Mouse (Mus musculus): Measurements from ENCODE around the gene Mfsd14a. TPM values are rescaled to one million over a fixed set of nuclear protein-coding genes. Genes with fewer than 3 reads are reported as not detected.

Mfsd14a gene
- polyA plus RNA-seq, 1 experiment from 2014 or later: 82.2 TPM

GRCm38 (mm10) chr3:116642373-116642772, 20.1 kb downstream of the Mfsd14a start:
- H3K4me3 ChIP-seq: no peak overlapping the region
- H3K36me3 ChIP-seq (replicated peaks): peaks cover 99% of the 10 kb centered on the region
- WGBS: 93% methylated on average over 2 of the region's 2 CpGs

GRCm38 (mm10) chr3:116641811-116642371, 20.6 kb downstream of the Mfsd14a start:
- no peak overlapping the region for H3K27ac ChIP-seq
- no peaks in the 10 kb centered on the region for H3K9me3 ChIP-seq
- H3K36me3 ChIP-seq (replicated peaks): peaks cover 100% of the 10 kb centered on the region
- WGBS: 94% methylated on average over 6 of the region's 6 CpGs
- no peak overlapping the region for H3K4me3 ChIP-seq
- H3K27me3 ChIP-seq (ENCODE audit: poor library complexity, severe bottlenecking): no peaks in the 10 kb centered on the region
- DNase-seq (ENCODE audit: extremely low spot score, low spot score): no peak
- H3K4me1 ChIP-seq: no peaks in the 10 kb centered on the region

More at GRCm38 (mm10) chr3:116642373-116642772, 20.1 kb downstream of the Mfsd14a start:
- Histone ChIP-seq H3K27me3 (ENCODE audit: poor library complexity, severe bottlenecking) (no peaks in the 10 kb centered on the region), H3K9me3 (no peaks in the 10 kb centered on the region), H3K4me1 (no peaks in the 10 kb centered on the region), H3K27ac (no peak overlapping the region)
- DNase-seq (ENCODE audit: extremely low spot score, low spot score): no peak

- Histone ChIP-seq H3K9me3 (no peaks in the 10 kb centered on the region), H3K4me1 (no peaks in the 10 kb centered on the region), H3K36me3 (replicated peaks) (peaks cover 100% of the 10 kb centered on the region), H3K4me3 (no peak overlapping the region), H3K27me3 (ENCODE audit: poor library complexity, severe bottlenecking) (no peaks in the 10 kb centered on the region), H3K27ac (no peak overlapping the region)
- no peak for DNase-seq (ENCODE audit: extremely low spot score, low spot score)
- WGBS: 74% methylated on average over 1 of the region's 1 CpGs
These were observed 22.5 kb downstream of the Mfsd14a start for GRCm38 (mm10) chr3:116640024-116640423.

- no peak for DNase-seq (ENCODE audit: extremely low spot score, low spot score)
- peaks cover 100% of the 10 kb centered on the region for H3K36me3 ChIP-seq (replicated peaks)
- no peak overlapping the region for H3K27ac ChIP-seq
- no peaks in the 10 kb centered on the region for H3K4me1 ChIP-seq
- 92% methylated on average over 7 of the region's 7 CpGs for WGBS
- H3K27me3 ChIP-seq (ENCODE audit: poor library complexity, severe bottlenecking): no peaks in the 10 kb centered on the region
- H3K9me3 ChIP-seq: no peaks in the 10 kb centered on the region
- no peak overlapping the region for H3K4me3 ChIP-seq
These were observed 23.9 kb downstream of the Mfsd14a start for GRCm38 (mm10) chr3:116638572-116638971.

GRCm38 (mm10) chr3:116637693-116638476, 24.6 kb downstream of the Mfsd14a start:
- Histone ChIP-seq H3K36me3 (replicated peaks) (peaks cover 100% of the 10 kb centered on the region), H3K4me1 (no peaks in the 10 kb centered on the region), H3K27me3 (ENCODE audit: poor library complexity, severe bottlenecking) (no peaks in the 10 kb centered on the region), H3K27ac (no peak overlapping the region), H3K4me3 (no peak overlapping the region), H3K9me3 (no peaks in the 10 kb centered on the region)
- no peak for DNase-seq (ENCODE audit: extremely low spot score, low spot score)
- WGBS: 91% methylated on average over 9 of the region's 9 CpGs

GRCm38 (mm10) chr3:116635799-116636198, 26.7 kb downstream of the Mfsd14a start:
- H3K36me3 ChIP-seq (replicated peaks): peaks cover 98% of the 10 kb centered on the region

GRCm38 (mm10) chr3:116634853-116635252, 27.6 kb downstream of the Mfsd14a start:
- no peaks in the 10 kb centered on the region for H3K9me3 ChIP-seq
- WGBS: 91% methylated on average over 8 of the region's 8 CpGs
- H3K36me3 ChIP-seq (replicated peaks): peaks cover 97% of the 10 kb centered on the region
- H3K4me1 ChIP-seq: no peaks in the 10 kb centered on the region
- H3K27ac ChIP-seq: no peak overlapping the region
- no peak for DNase-seq (ENCODE audit: extremely low spot score, low spot score)
- H3K4me3 ChIP-seq: no peak overlapping the region
- no peaks in the 10 kb centered on the region for H3K27me3 ChIP-seq (ENCODE audit: poor library complexity, severe bottlenecking)

More at GRCm38 (mm10) chr3:116635799-116636198, 26.7 kb downstream of the Mfsd14a start:
- Histone ChIP-seq H3K4me1 (no peaks in the 10 kb centered on the region), H3K9me3 (no peaks in the 10 kb centered on the region), H3K4me3 (no peak overlapping the region), H3K27me3 (ENCODE audit: poor library complexity, severe bottlenecking) (no peaks in the 10 kb centered on the region), H3K27ac (no peak overlapping the region)
- DNase-seq (ENCODE audit: extremely low spot score, low spot score): no peak
- WGBS: 78% methylated on average over 5 of the region's 5 CpGs

GRCm38 (mm10) chr3:116634091-116634490, 28.4 kb downstream of the Mfsd14a start:
- no peaks in the 10 kb centered on the region for H3K4me1 ChIP-seq
- H3K36me3 ChIP-seq (replicated peaks): peaks cover 97% of the 10 kb centered on the region
- H3K27ac ChIP-seq: no peak overlapping the region
- DNase-seq (ENCODE audit: extremely low spot score, low spot score): no peak
- H3K4me3 ChIP-seq: no peak overlapping the region
- WGBS: 95% methylated on average over 3 of the region's 3 CpGs
- H3K27me3 ChIP-seq (ENCODE audit: poor library complexity, severe bottlenecking): no peaks in the 10 kb centered on the region
- H3K9me3 ChIP-seq: no peaks in the 10 kb centered on the region

- no peak for DNase-seq (ENCODE audit: extremely low spot score, low spot score)
- WGBS: 96% methylated on average over 3 of the region's 3 CpGs
- peaks cover 96% of the 10 kb centered on the region for H3K36me3 ChIP-seq (replicated peaks)
These were observed 29.5 kb downstream of the Mfsd14a start for GRCm38 (mm10) chr3:116632971-116633370.

GRCm38 (mm10) chr3:116631459-116631858, 31.0 kb downstream of the Mfsd14a start:
- peaks cover 94% of the 10 kb centered on the region for H3K36me3 ChIP-seq (replicated peaks)
- no peak for DNase-seq (ENCODE audit: extremely low spot score, low spot score)
- WGBS: 89% methylated on average over 1 of the region's 1 CpGs
- no peaks in the 10 kb centered on the region for H3K27me3 ChIP-seq (ENCODE audit: poor library complexity, severe bottlenecking)
- H3K9me3 ChIP-seq: no peaks in the 10 kb centered on the region
- no peak overlapping the region for H3K27ac ChIP-seq
- no peak overlapping the region for H3K4me3 ChIP-seq
- H3K4me1 ChIP-seq: no peaks in the 10 kb centered on the region

More at GRCm38 (mm10) chr3:116632971-116633370, 29.5 kb downstream of the Mfsd14a start:
- H3K27me3 ChIP-seq (ENCODE audit: poor library complexity, severe bottlenecking): no peaks in the 10 kb centered on the region
- H3K4me1 ChIP-seq: no peaks in the 10 kb centered on the region
- no peak overlapping the region for H3K4me3 ChIP-seq
- no peak overlapping the region for H3K27ac ChIP-seq
- H3K9me3 ChIP-seq: no peaks in the 10 kb centered on the region

- H3K4me3 ChIP-seq: no peak overlapping the region
- 94% methylated on average over 7 of the region's 7 CpGs for WGBS
- no peak for DNase-seq (ENCODE audit: extremely low spot score, low spot score)
- H3K9me3 ChIP-seq: no peaks in the 10 kb centered on the region
- H3K27me3 ChIP-seq (ENCODE audit: poor library complexity, severe bottlenecking): no peaks in the 10 kb centered on the region
- H3K36me3 ChIP-seq (replicated peaks): peaks cover 71% of the 10 kb centered on the region
- H3K4me1 ChIP-seq: no peaks in the 10 kb centered on the region
- H3K27ac ChIP-seq: no peak overlapping the region
These were observed 39.8 kb downstream of the Mfsd14a start for GRCm38 (mm10) chr3:116622641-116623040.

GRCm38 (mm10) chr3:116620636-116621370, 41.7 kb downstream of the Mfsd14a start:
- Histone ChIP-seq H3K27me3 (ENCODE audit: poor library complexity, severe bottlenecking) (no peaks in the 10 kb centered on the region), H3K4me3 (no peak overlapping the region), H3K27ac (no peak overlapping the region), H3K4me1 (no peaks in the 10 kb centered on the region), H3K36me3 (replicated peaks) (peaks cover 63% of the 10 kb centered on the region), H3K9me3 (no peaks in the 10 kb centered on the region)
- WGBS: 93% methylated on average over 7 of the region's 7 CpGs
- no peak for DNase-seq (ENCODE audit: extremely low spot score, low spot score)

GRCm38 (mm10) chr3:116618855-116619254, 43.6 kb downstream of the Mfsd14a start:
- WGBS: 84% methylated on average over 6 of the region's 6 CpGs
- peaks cover 82% of the 10 kb centered on the region for H3K36me3 ChIP-seq (replicated peaks)
- H3K4me3 ChIP-seq: no peak overlapping the region

More at GRCm38 (mm10) chr3:116618855-116619254, 43.6 kb downstream of the Mfsd14a start:
- Histone ChIP-seq H3K4me1 (no peaks in the 10 kb centered on the region), H3K9me3 (no peaks in the 10 kb centered on the region), H3K27ac (no peak overlapping the region), H3K27me3 (ENCODE audit: poor library complexity, severe bottlenecking) (no peaks in the 10 kb centered on the region)
- no peak for DNase-seq (ENCODE audit: extremely low spot score, low spot score)

Data from forebrain, embryonic 10.5 days (tissue).